Mouse (Mus musculus): ENCODE measurements at regions not wholly inside any gene's neighbourhood (a gene's known extent, or its start where the extent isn't known, plus 50 kb on each side); places are given as distances from the start of the nearest gene placed in this dataset. TPM values are rescaled to one million over a fixed set of nuclear protein-coding genes. Genes with fewer than 3 reads are reported as not detected.

GRCm38 (mm10) chr7:61939971-61940705 lies 406.2 kb upstream of the Ndn start:
- no peaks in the 10 kb centered on the region for H3K36me3 ChIP-seq
- 0 out of 2 replicates have a peak, but pooled peaks cover 6% of the 10 kb centered on the region for H3K9me3 ChIP-seq
- no peak overlapping the region for H3K4me3 ChIP-seq
- H3K27ac ChIP-seq = no peak overlapping the region
- no peak overlapping the region for H3K9ac ChIP-seq
- ATAC-seq (ENCODE audit: borderline replicate concordance, extremely low read depth, low FRiP score, low TSS enrichment) = peak; percentile 82; the same call in 1 of the 2 replicates
- H3K4me2 ChIP-seq = no peak overlapping the region
- no peaks in the 10 kb centered on the region for H3K4me1 ChIP-seq
- no peaks in the 10 kb centered on the region for H3K27me3 ChIP-seq
- 46% methylated on average over 6 of the region's 6 CpGs for WGBS

DNA sequence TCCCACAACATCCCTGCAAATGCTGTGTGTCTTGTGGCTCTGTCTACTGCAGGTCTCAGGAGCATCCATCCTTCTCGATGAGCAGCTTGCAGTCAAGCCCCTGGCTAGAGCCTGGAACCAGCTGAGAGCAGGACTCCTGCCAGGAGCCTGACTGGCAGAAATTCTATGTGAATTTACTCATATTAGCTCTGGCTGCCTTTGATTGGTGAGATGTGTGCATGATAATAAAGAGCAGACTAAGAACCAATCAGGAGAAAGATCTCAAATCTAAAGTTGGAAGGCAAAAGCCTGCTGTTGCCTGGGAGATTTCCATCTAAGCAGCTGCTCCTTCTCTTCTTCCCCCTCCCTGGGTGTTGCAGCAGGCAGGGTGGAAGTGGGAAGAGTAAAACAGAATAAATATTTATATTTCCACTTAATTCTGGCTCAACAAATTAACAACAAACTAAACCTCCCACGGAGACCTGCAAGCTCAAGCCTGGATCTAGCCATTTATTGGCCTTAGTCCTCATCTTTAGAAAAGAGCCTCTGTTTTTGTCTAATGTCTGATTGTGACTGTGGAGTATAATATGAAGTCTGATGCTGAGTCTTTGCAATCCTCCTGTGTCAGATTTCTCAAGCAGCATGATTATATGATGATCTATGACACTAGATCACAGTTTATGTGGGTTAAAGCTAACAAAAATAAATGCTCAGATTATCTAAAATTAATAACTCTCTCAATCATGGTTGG lies 364.0 kb upstream of the Ndn start:
- H3K27ac ChIP-seq = peak overlapping the region; percentile 39; the same call in 1 of the 2 replicates
- WGBS = 32% methylated on average over 2 of the region's 2 CpGs
- peak overlapping the region; percentile 23 for H3K4me3 ChIP-seq
- no peaks in the 10 kb centered on the region for H3K36me3 ChIP-seq
- H3K9me3 ChIP-seq = no peaks in the 10 kb centered on the region
- H3K27me3 ChIP-seq = no peaks in the 10 kb centered on the region
- no peaks in the 10 kb centered on the region for H3K4me1 ChIP-seq
- no peak overlapping the region for H3K9ac ChIP-seq
- peak overlapping the region; percentile 24; the same call in 1 of the 2 replicates for H3K4me2 ChIP-seq
- peak; percentile 95 for ATAC-seq (ENCODE audit: borderline replicate concordance, extremely low read depth, low FRiP score, low TSS enrichment)

DNA sequence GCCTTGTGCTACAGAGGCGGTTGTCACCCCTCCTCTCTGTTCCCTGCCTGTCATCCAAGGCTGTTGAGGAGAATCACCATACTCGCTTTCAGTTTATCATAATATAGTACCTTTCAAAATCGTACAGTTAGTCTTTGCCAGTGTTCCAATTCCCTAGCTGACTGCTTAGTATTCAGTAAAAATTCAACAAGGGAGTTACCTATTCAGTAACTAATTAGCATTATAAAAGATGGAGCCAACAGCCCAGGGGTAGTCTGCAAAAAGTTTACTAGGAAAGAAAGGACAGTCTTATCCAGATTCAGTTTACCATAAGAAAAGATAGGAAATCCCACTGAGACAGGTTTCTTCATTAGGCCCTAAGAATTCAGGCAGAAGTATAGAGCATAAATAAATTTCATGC lies 319.7 kb upstream of the Ndn start:
- H3K4me1 ChIP-seq = no peaks in the 10 kb centered on the region
- no peak overlapping the region for H3K9ac ChIP-seq
- no peaks in the 10 kb centered on the region for H3K9me3 ChIP-seq
- H3K4me3 ChIP-seq = no peak overlapping the region
- H3K27me3 ChIP-seq = no peaks in the 10 kb centered on the region
- ATAC-seq (ENCODE audit: borderline replicate concordance, extremely low read depth, low FRiP score, low TSS enrichment) = no peak
- H3K27ac ChIP-seq = no peak overlapping the region
- 85% methylated on average over 3 of the region's 3 CpGs for WGBS
- H3K4me2 ChIP-seq = no peak overlapping the region
- no peaks in the 10 kb centered on the region for H3K36me3 ChIP-seq

GRCm38 (mm10) chr7:62045743-62046451 lies 300.5 kb upstream of the Ndn start:
- H3K4me3 ChIP-seq = no peak overlapping the region
- H3K9ac ChIP-seq = no peak overlapping the region
- WGBS = 47% methylated on average over 3 of the region's 3 CpGs
- ATAC-seq (ENCODE audit: borderline replicate concordance, extremely low read depth, low FRiP score, low TSS enrichment) = no peak; the same call in 1 of the 2 replicates
- H3K4me2 ChIP-seq = no peak overlapping the region
- H3K36me3 ChIP-seq = no peaks in the 10 kb centered on the region
- H3K9me3 ChIP-seq = no peaks in the 10 kb centered on the region
- no peaks in the 10 kb centered on the region for H3K4me1 ChIP-seq
- H3K27ac ChIP-seq = no peak overlapping the region
- H3K27me3 ChIP-seq = no peaks in the 10 kb centered on the region

DNA sequence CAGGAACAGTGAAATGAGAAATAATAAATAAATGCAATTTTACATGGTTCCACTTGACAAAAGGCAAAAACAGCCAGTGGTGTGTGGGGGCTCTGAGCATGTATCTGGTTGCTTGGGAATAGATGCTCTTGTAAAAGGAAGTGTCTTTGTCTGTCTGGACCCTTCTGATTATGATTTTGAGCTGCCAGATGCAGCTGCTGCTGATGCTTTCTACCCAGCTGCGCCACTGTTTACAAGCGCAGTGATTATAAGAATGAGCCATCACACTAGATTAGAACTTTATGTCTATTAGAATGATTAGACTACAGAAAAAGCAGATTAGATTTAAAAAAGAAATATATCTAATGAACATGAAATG lies 299.9 kb upstream of the Ndn start:
- H3K36me3 ChIP-seq = no peaks in the 10 kb centered on the region
- no peak overlapping the region for H3K27ac ChIP-seq
- H3K27me3 ChIP-seq = no peaks in the 10 kb centered on the region
- 69% methylated on average over 2 of the region's 2 CpGs for WGBS
- ATAC-seq (ENCODE audit: borderline replicate concordance, extremely low read depth, low FRiP score, low TSS enrichment) = no peak
- no peak overlapping the region for H3K9ac ChIP-seq
- no peak overlapping the region for H3K4me2 ChIP-seq
- H3K4me1 ChIP-seq = no peaks in the 10 kb centered on the region
- no peak overlapping the region for H3K4me3 ChIP-seq
- no peaks in the 10 kb centered on the region for H3K9me3 ChIP-seq

GRCm38 (mm10) chr7:62078607-62079006 lies 267.8 kb upstream of the Ndn start:
- ATAC-seq (ENCODE audit: borderline replicate concordance, extremely low read depth, low FRiP score, low TSS enrichment) = peak; percentile 98
- H3K9me3 ChIP-seq = no peaks in the 10 kb centered on the region

GRCm38 (mm10) chr7:62085120-62085849 lies 261.1 kb upstream of the Ndn start:
- Histone ChIP-seq H3K27me3 (no peaks in the 10 kb centered on the region), H3K36me3 (no peaks in the 10 kb centered on the region), H3K9ac (no peak overlapping the region), H3K27ac (peak overlapping the region; percentile 29), H3K4me1 (no peaks in the 10 kb centered on the region), H3K4me3 (no peak overlapping the region), H3K9me3 (no peaks in the 10 kb centered on the region), H3K4me2 (no peak overlapping the region)
- ATAC-seq (ENCODE audit: borderline replicate concordance, extremely low read depth, low FRiP score, low TSS enrichment) = peak; percentile 96

More at GRCm38 (mm10) chr7:62078607-62079006, 267.8 kb upstream of the Ndn start:
- 34% methylated on average over 1 of the region's 1 CpGs for WGBS
- Histone ChIP-seq H3K4me3 (no peak overlapping the region), H3K9ac (no peak overlapping the region), H3K36me3 (no peaks in the 10 kb centered on the region), H3K27me3 (no peaks in the 10 kb centered on the region), H3K4me1 (no peaks in the 10 kb centered on the region), H3K27ac (0 out of 2 replicates have a peak overlapping the region, but pooled peaks have one; percentile 22), H3K4me2 (no peak overlapping the region)

Small RNA genes lying in the stretch of these regions (microRNA-seq; reads per million reads assigned to microRNA genes)
- gene Gm24923 (not detected), gene Mir344-2 (not detected), gene Mir344f (0.56 reads per million), gene Mir344g (1.9 reads per million, percentile 4 among the genes with 10 or more reads in this experiment), gene Mir344i (0.56 reads per million)

All from lung, embryonic 15.5 days (tissue).